Mouse (Mus musculus): ENCODE measurements around the gene March11. TPM values are rescaled to one million over a fixed set of nuclear protein-coding genes. Genes with fewer than 3 reads are reported as not detected.

Gene March11
- polyA plus RNA-seq (2015; fragmentation: Nextera tagmentation; extraction: Ambion mirVana): 3.8 and 4.3 TPM in 2 replicates

GRCm38 (mm10) chr15:26308629-26309230, at the start of gene March11:
Gene March11 (plus strand): TSS chr15:26309048.
- H3K36me3 ChIP-seq: no peaks in the 10 kb centered on the region
- under 1% methylated on average over 54 of the region's 56 CpGs for WGBS
- no peaks in the 10 kb centered on the region for H3K9me3 ChIP-seq
- peak within 1 kb of the TSS; percentile 66 for H3K9ac ChIP-seq (replicated peaks)
- 0 out of 2 replicates have a peak, but pooled peaks cover 7% of the 10 kb centered on the region for H3K27me3 ChIP-seq
- peak within 1 kb of the TSS; percentile 89 for H3K27ac ChIP-seq (replicated peaks)
- peaks cover 11% of the 10 kb centered on the region for H3K4me1 ChIP-seq
- peak within 1 kb of the TSS; percentile 91 for H3K4me2 ChIP-seq (replicated peaks)
- H3K4me3 ChIP-seq: peak within 1 kb of the TSS; percentile 71
- peak; percentile 98 for ATAC-seq (replicated peaks)

- no peak overlapping the region for H3K9ac ChIP-seq (replicated peaks)
- no peaks in the 10 kb centered on the region for H3K36me3 ChIP-seq
- H3K4me2 ChIP-seq (replicated peaks): no peak overlapping the region
- WGBS: 56% methylated on average over 1 of the region's 1 CpGs
- no peaks in the 10 kb centered on the region for H3K27me3 ChIP-seq
- no peak for ATAC-seq (replicated peaks)
- H3K9me3 ChIP-seq: no peaks in the 10 kb centered on the region
- H3K4me3 ChIP-seq: no peak overlapping the region
- no peaks in the 10 kb centered on the region for H3K4me1 ChIP-seq
- H3K27ac ChIP-seq (replicated peaks): no peak overlapping the region
These were observed 46.5 kb upstream of the March11 start for GRCm38 (mm10) chr15:26262336-26262735.

GRCm38 (mm10) chr15:26269596-26269995, 39.3 kb upstream of the March11 start:
- 79% methylated on average over 4 of the region's 4 CpGs for WGBS
- Histone ChIP-seq H3K9ac (replicated peaks) (no peak overlapping the region), H3K4me1 (no peaks in the 10 kb centered on the region), H3K4me3 (no peak overlapping the region), H3K27ac (replicated peaks) (no peak overlapping the region), H3K27me3 (no peaks in the 10 kb centered on the region), H3K4me2 (replicated peaks) (no peak overlapping the region), H3K9me3 (no peaks in the 10 kb centered on the region), H3K36me3 (no peaks in the 10 kb centered on the region)
- ATAC-seq (replicated peaks): no peak

GRCm38 (mm10) chr15:26276035-26276511, 32.8 kb upstream of the March11 start:
- peak overlapping the region; percentile 47; the same call in 1 of the 2 replicates for H3K27ac ChIP-seq (replicated peaks)
- peak; percentile 95 for ATAC-seq (replicated peaks)

DNA sequence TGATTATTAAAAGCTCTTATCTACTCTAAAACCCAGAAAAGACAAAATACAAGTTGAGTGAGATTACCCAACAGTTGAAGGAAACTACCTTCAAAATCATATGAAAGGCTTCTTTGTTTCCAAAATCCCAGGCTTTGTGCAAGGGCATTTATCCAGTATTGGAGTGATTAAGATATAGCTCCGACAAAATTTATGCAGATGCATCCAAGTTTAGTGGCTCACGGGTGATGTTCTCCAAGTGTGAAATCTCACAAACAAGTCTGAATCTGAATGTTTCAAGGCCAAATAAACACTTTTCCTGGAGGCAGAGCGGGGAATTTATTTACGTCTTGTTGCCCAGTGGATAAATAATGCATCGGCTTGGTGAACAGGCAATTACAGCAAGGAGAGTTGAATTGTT, 32.2 kb upstream of the March11 start:
- H3K9me3 ChIP-seq: no peaks in the 10 kb centered on the region
- H3K27ac ChIP-seq (replicated peaks): peak overlapping the region; percentile 38; the same call in 1 of the 2 replicates
- ATAC-seq (replicated peaks): peak; percentile 63
- H3K4me3 ChIP-seq: no peak overlapping the region
- 44% methylated on average over 5 of the region's 5 CpGs for WGBS
- no peaks in the 10 kb centered on the region for H3K27me3 ChIP-seq
- peaks cover 14% of the 10 kb centered on the region for H3K4me1 ChIP-seq
- no peak overlapping the region for H3K4me2 ChIP-seq (replicated peaks)
- H3K36me3 ChIP-seq: no peaks in the 10 kb centered on the region
- no peak overlapping the region for H3K9ac ChIP-seq (replicated peaks)

More at GRCm38 (mm10) chr15:26276035-26276511, 32.8 kb upstream of the March11 start:
- Histone ChIP-seq H3K4me2 (replicated peaks) (no peak overlapping the region), H3K27me3 (no peaks in the 10 kb centered on the region), H3K9ac (replicated peaks) (no peak overlapping the region), H3K36me3 (no peaks in the 10 kb centered on the region), H3K4me3 (no peak overlapping the region), H3K9me3 (no peaks in the 10 kb centered on the region), H3K4me1 (peaks cover 14% of the 10 kb centered on the region)
- 21% methylated on average over 2 of the region's 2 CpGs for WGBS

DNA sequence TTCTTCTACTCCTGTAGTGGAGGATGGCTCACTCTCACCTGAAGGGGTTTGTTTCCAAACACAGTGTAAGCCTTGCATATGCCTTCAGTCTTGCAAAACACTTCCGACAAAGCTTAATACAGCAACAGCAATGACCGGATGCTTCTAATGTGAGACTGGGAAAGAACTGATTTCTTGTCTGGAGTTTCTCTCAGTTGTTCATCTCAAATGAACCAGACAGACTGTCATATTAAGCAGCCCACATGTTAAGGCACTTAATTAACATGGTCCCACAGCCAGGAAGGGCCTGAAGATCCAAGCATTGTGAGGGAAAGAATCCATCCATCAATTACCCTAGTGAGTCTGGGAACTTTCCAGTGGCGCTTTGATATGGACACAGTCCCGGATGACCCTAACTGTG, 17.0 kb upstream of the March11 start:
- 85% methylated on average over 4 of the region's 4 CpGs for WGBS
- no peak overlapping the region for H3K9ac ChIP-seq (replicated peaks)
- no peak for ATAC-seq (replicated peaks)
- no peaks in the 10 kb centered on the region for H3K27me3 ChIP-seq
- no peak overlapping the region for H3K4me3 ChIP-seq
- no peaks in the 10 kb centered on the region for H3K36me3 ChIP-seq
- H3K27ac ChIP-seq (replicated peaks): no peak overlapping the region
- no peak overlapping the region for H3K4me2 ChIP-seq (replicated peaks)
- no peaks in the 10 kb centered on the region for H3K4me1 ChIP-seq
- no peaks in the 10 kb centered on the region for H3K9me3 ChIP-seq

DNA sequence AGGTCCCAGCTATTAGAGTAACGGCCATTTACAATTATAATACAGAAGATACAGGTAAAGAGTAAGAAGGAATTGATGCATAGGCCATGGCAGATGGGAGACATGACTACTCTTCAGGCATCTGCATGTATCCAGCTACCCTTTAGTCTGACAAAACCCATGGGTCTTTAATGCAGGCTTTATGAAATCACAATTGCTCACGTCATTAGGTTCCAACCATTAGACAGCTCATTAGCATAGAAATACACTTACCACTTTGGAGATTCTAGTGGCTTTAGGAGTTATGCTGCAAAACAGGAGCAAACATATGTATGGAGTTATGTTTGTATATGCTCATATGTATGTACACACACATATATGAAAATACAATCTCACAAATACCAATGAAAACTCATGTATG, 16.0 kb upstream of the March11 start:
- no peaks in the 10 kb centered on the region for H3K27me3 ChIP-seq
- H3K4me1 ChIP-seq: no peaks in the 10 kb centered on the region
- no peak overlapping the region for H3K27ac ChIP-seq (replicated peaks)
- no peak overlapping the region for H3K4me3 ChIP-seq
- no peak for ATAC-seq (replicated peaks)
- no peaks in the 10 kb centered on the region for H3K36me3 ChIP-seq
- H3K4me2 ChIP-seq (replicated peaks): no peak overlapping the region
- WGBS: 54% methylated on average over 2 of the region's 2 CpGs
- H3K9ac ChIP-seq (replicated peaks): no peak overlapping the region
- H3K9me3 ChIP-seq: no peaks in the 10 kb centered on the region

DNA sequence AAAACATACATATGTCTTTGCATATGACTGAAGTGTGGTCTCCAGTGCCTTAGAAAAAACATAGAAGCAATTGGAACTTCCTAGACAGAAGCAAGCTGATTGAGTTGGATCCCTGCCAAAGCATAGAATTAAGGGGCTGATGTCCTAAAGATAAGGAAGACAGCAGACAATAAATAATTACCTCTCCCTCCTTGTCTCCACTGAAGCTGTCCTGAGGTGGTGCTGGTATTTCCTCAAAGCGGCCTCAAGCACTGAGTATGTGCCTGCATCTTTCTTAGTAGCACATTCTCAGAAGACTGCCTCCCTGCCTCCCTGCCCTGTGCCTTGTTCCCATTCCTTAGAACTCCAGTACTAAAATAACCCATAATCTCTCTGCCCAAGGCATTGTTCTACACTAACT, 15.6 kb upstream of the March11 start:
- 57% methylated on average over 1 of the region's 1 CpGs for WGBS
- H3K4me1 ChIP-seq: no peaks in the 10 kb centered on the region
- ATAC-seq (replicated peaks): no peak
- H3K9me3 ChIP-seq: no peaks in the 10 kb centered on the region
- H3K9ac ChIP-seq (replicated peaks): no peak overlapping the region
- H3K27ac ChIP-seq (replicated peaks): no peak overlapping the region
- H3K4me3 ChIP-seq: no peak overlapping the region
- H3K4me2 ChIP-seq (replicated peaks): no peak overlapping the region
- no peaks in the 10 kb centered on the region for H3K36me3 ChIP-seq
- no peaks in the 10 kb centered on the region for H3K27me3 ChIP-seq

GRCm38 (mm10) chr15:26298668-26299067, 10.2 kb upstream of the March11 start:
- Histone ChIP-seq H3K9me3 (no peaks in the 10 kb centered on the region), H3K4me3 (no peak overlapping the region), H3K4me1 (no peaks in the 10 kb centered on the region), H3K9ac (replicated peaks) (no peak overlapping the region), H3K27me3 (no peaks in the 10 kb centered on the region), H3K4me2 (replicated peaks) (no peak overlapping the region), H3K36me3 (no peaks in the 10 kb centered on the region), H3K27ac (replicated peaks) (no peak overlapping the region)
- no peak for ATAC-seq (replicated peaks)
- 96% methylated on average over 6 of the region's 6 CpGs for WGBS

GRCm38 (mm10) chr15:26309291-26309931, 563 bp downstream of the March11 start:
- Histone ChIP-seq H3K9ac (replicated peaks) (peak overlapping the region; percentile 66), H3K36me3 (no peaks in the 10 kb centered on the region), H3K4me3 (peak overlapping the region; percentile 71), H3K4me2 (replicated peaks) (peak overlapping the region; percentile 91), H3K27me3 (0 out of 2 replicates have a peak, but pooled peaks cover 7% of the 10 kb centered on the region), H3K27ac (replicated peaks) (peak overlapping the region; percentile 89), H3K4me1 (peaks cover 11% of the 10 kb centered on the region), H3K9me3 (no peaks in the 10 kb centered on the region)
- ATAC-seq (replicated peaks): peak; percentile 54
- under 1% methylated on average over 52 of the region's 62 CpGs for WGBS

GRCm38 (mm10) chr15:26319866-26320265, 11.0 kb downstream of the March11 start:
- H3K4me2 ChIP-seq (replicated peaks): no peak overlapping the region
- no peak overlapping the region for H3K9ac ChIP-seq (replicated peaks)
- no peaks in the 10 kb centered on the region for H3K9me3 ChIP-seq
- 79% methylated on average over 2 of the region's 2 CpGs for WGBS
- H3K4me1 ChIP-seq: no peaks in the 10 kb centered on the region
- no peaks in the 10 kb centered on the region for H3K36me3 ChIP-seq
- H3K4me3 ChIP-seq: no peak overlapping the region
- no peak for ATAC-seq (replicated peaks)
- no peak overlapping the region for H3K27ac ChIP-seq (replicated peaks)
- no peaks in the 10 kb centered on the region for H3K27me3 ChIP-seq

- ATAC-seq (replicated peaks): no peak
- no peaks in the 10 kb centered on the region for H3K4me1 ChIP-seq
- no peaks in the 10 kb centered on the region for H3K36me3 ChIP-seq
- no peak overlapping the region for H3K4me2 ChIP-seq (replicated peaks)
- WGBS: 84% methylated on average over 3 of the region's 3 CpGs
- H3K27me3 ChIP-seq: no peaks in the 10 kb centered on the region
- H3K9ac ChIP-seq (replicated peaks): no peak overlapping the region
- H3K9me3 ChIP-seq: no peaks in the 10 kb centered on the region
- H3K27ac ChIP-seq (replicated peaks): no peak overlapping the region
- no peak overlapping the region for H3K4me3 ChIP-seq
These were observed 11.6 kb downstream of the March11 start for GRCm38 (mm10) chr15:26320402-26320801.

Measured in forebrain, embryonic 15.5 days (tissue).